Mouse (Mus musculus) brain, embryonic 14.5 days (tissue): ENCODE measurements at regions not wholly inside any gene's neighbourhood (a gene's known extent, or its start where the extent isn't known, plus 50 kb on each side); places are given as distances from the start of the nearest gene placed in this dataset.

Source experiments
- CTCF ChIP-seq: fragments of 200-500 bp; IDR thresholded peaks from 2 replicates; pipeline ENCODE4 v1.5.1; 2012; ENCODE audit warnings: inconsistent platforms, mild to moderate bottlenecking, moderate library complexity, borderline replicate concordance; ENCODE audit not compliant: insufficient read depth, insufficient read length; ENCODE audit errors: extremely low read depth
- POLR2A ChIP-seq: fragments of 200-500 bp; IDR thresholded peaks from 2 replicates; pipeline ENCODE4 v1.6.1; 2012; ENCODE audit warnings: mild to moderate bottlenecking, inconsistent platforms, borderline replicate concordance; ENCODE audit not compliant: poor library complexity, insufficient read depth, insufficient read length, severe bottlenecking; ENCODE audit errors: extremely low read depth

DNA sequence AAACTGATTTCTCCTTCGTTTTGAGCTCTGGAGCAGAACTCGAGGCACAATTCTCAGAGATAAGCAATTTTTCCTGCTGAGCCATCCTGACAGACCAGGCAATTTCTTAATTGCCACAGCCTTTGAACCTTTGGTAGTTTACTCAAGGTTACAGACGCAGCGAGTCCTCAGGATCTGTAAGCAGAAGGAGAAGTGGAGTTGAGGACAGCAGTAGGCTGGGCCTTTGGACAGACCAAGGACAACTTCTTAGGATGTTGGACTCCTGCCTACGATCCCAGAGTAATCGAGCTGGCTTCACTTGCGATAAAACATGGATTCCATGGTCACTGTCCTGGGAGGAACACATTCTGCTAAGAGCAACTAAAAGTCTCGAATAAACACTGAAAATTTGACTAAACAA is 62.7 kb upstream of the Eed start:
- TF ChIP-seq CTCF (no peak), POLR2A (no peak)
